Mouse (Mus musculus) ES-Bruce4 (cell line): Measurements from ENCODE around the gene Luzp1. TPM values are rescaled to one million over a fixed set of nuclear protein-coding genes. Genes with fewer than 3 reads are reported as not detected.

Source experiments
- H3K27ac ChIP-seq: 2 replicates; pipeline ENCODE4 v1.5.1; 2012; ENCODE audit warnings: low read length, inconsistent platforms; ENCODE audit not compliant: insufficient read depth
- H3K27me3 ChIP-seq: 2 replicates; pipeline ENCODE4 v1.6.1; 2012; ENCODE audit warnings: mild to moderate bottlenecking, low read length, inconsistent platforms; ENCODE audit not compliant: control insufficient read depth, poor library complexity, insufficient read depth, severe bottlenecking
- H3K36me3 ChIP-seq: 2 replicates; pipeline ENCODE4 v1.6.1; 2012; ENCODE audit warnings: inconsistent platforms, mild to moderate bottlenecking, low read length, moderate library complexity; ENCODE audit not compliant: control insufficient read depth, poor library complexity, insufficient read depth, severe bottlenecking
- H3K4me1 ChIP-seq: one replicate; pipeline ENCODE4 v1.8.1; 2011; ENCODE audit warnings: low read length; ENCODE audit not compliant: control insufficient read depth, insufficient read depth
- H3K4me3 ChIP-seq: 2 replicates; pipeline ENCODE4 v1.5.1; 2011; ENCODE audit warnings: low read depth, mild to moderate bottlenecking, low read length
- H3K9ac ChIP-seq: 2 replicates; pipeline ENCODE4 v1.6.1; 2012; ENCODE audit warnings: low read depth, mild to moderate bottlenecking, inconsistent platforms; ENCODE audit not compliant: poor library complexity, severe bottlenecking
- H3K9me3 ChIP-seq: replicated peaks from 2 replicates; pipeline ENCODE4 v1.6.1; 2012; ENCODE audit warnings: mild to moderate bottlenecking, low read length, inconsistent platforms; ENCODE audit not compliant: control insufficient read depth, poor library complexity, insufficient read depth, severe bottlenecking
- CTCF ChIP-seq: IDR thresholded peaks from one replicate; pipeline ENCODE4 v1.8.1; 2011; ENCODE audit warnings: low read depth, low read length
- EP300 ChIP-seq: IDR thresholded peaks from 2 replicates; pipeline ENCODE4 v1.6.1; 2011; ENCODE audit warnings: low read depth, low read length; ENCODE audit not compliant: insufficient read depth
- POLR2A ChIP-seq: IDR thresholded peaks from one replicate; pipeline ENCODE4 v1.8.1; 2011; ENCODE audit warnings: low read length; ENCODE audit not compliant: insufficient read depth
- polyA plus RNA-seq: library from polyadenylated mRNA; stranded (reverse); fragments of >200 nt; gene quantifications from 2 replicates; pipeline ENCODE4 v1.2.4, GENCODE M21; 2011; ENCODE audit warnings: low read depth; ENCODE audit not compliant: missing spikeins, insufficient read depth, insufficient read length

Luzp1 gene
- polyA plus RNA-seq, 1 experiment, result 73.0 TPM

DNA sequence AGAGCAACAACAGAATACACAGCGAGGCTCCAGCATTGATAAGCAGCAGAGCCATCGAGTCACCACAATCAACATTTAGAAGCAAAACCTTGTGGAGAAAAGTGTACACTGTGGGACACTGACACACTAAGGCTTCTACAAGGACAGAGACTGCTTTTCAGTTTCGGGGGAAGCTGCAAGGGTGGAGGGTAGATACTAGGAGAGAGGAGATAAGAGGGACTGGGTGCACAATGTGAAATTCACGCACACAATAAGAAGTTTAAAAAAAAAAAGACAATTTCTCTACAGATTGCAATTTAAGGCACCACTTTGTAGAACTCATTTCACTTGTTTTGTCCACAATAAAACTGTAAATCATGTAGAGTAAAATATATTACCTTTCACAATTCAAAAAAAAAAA is 118.4 kb downstream of the Luzp1 start:
- H3K27ac ChIP-seq, result no peak overlapping the region
- H3K27me3 ChIP-seq, result no peaks in the 10 kb centered on the region
- no peak overlapping the region for H3K9ac ChIP-seq
- no peaks in the 10 kb centered on the region for H3K9me3 ChIP-seq
- H3K4me3 ChIP-seq, result no peak overlapping the region
- H3K36me3 ChIP-seq, result peaks cover 26% of the 10 kb centered on the region
- TF ChIP-seq CTCF (no peak), POLR2A (no peak), EP300 (no peak)
- peaks cover 1% of the 10 kb centered on the region for H3K4me1 ChIP-seq

DNA sequence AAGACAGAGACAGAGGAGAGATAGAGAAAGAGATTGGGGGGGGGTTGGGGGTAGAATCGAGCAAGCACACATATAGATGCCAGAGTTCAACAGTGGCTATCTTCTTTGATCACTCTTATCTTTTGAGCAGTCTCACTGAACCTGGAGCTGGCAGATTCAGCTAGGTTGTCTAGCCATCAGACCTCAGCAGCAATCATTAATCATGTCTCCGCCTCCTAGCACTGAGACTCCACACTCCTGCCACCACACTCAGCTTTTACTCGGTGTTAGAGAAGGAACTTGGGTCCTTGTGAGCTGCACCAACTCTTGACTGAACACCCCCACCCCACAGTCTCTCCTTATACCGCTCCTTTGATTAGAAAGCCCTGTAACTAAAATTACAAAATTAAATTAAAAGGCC is 122.5 kb downstream of the Luzp1 start:
- Histone ChIP-seq H3K4me3 (no peak overlapping the region), H3K27me3 (no peaks in the 10 kb centered on the region), H3K36me3 (peaks cover 28% of the 10 kb centered on the region), H3K4me1 (peaks cover 3% of the 10 kb centered on the region), H3K27ac (no peak overlapping the region), H3K9me3 (no peaks in the 10 kb centered on the region), H3K9ac (no peak overlapping the region)
- TF ChIP-seq CTCF, result no peak
- no peak for TF ChIP-seq POLR2A
- TF ChIP-seq EP300, result no peak

DNA sequence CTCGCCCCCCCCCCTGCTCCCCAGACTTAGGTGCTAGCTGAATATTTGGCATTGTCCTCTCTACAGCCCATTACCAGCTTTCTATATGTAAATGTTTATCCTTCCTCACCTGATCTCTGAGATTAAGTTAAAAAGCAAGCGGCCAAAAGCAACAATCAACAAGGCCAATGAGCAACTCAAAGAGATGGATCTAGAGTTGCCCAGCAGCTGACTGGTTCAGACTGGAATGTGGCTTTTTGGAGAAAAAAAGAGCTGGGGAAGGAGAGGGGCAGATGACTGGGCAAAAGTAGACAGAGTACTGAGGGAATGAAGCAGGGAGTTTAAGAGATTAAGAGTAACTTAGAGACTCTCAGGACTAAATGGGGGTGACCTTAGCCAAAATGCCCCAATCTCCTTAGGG is 124.4 kb downstream of the Luzp1 start:
- Histone ChIP-seq H3K27me3 (no peaks in the 10 kb centered on the region), H3K9me3 (no peaks in the 10 kb centered on the region), H3K9ac (no peak overlapping the region), H3K27ac (peak overlapping the region; percentile 34), H3K4me1 (peaks cover 1% of the 10 kb centered on the region), H3K36me3 (peaks cover 28% of the 10 kb centered on the region), H3K4me3 (no peak overlapping the region)
- TF ChIP-seq POLR2A (no peak), CTCF (no peak), EP300 (no peak)

DNA sequence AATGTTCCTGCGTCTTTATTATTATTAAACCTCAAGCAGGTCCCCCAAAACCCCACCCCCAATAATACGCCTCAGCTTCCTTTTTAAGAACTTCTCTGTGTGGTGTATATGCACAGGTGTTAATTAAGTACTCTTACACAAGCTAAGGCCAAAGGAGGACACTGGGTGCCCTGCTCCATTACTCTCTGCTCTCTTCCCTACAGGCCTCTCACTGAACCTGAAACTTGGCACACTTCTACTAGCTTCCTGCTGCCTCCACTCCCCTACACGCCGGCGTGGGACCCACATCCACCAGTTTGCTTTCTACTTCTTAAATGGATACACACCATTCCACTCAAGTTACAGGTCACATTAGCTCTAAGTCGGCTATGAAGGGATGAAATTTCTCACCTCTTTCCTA is 125.7 kb downstream of the Luzp1 start:
- Histone ChIP-seq H3K9ac (no peak overlapping the region), H3K27ac (no peak overlapping the region), H3K4me1 (peaks cover 1% of the 10 kb centered on the region), H3K36me3 (peaks cover 20% of the 10 kb centered on the region), H3K27me3 (no peaks in the 10 kb centered on the region), H3K4me3 (no peak overlapping the region), H3K9me3 (no peaks in the 10 kb centered on the region)
- TF ChIP-seq CTCF (no peak), EP300 (no peak), POLR2A (no peak)

DNA sequence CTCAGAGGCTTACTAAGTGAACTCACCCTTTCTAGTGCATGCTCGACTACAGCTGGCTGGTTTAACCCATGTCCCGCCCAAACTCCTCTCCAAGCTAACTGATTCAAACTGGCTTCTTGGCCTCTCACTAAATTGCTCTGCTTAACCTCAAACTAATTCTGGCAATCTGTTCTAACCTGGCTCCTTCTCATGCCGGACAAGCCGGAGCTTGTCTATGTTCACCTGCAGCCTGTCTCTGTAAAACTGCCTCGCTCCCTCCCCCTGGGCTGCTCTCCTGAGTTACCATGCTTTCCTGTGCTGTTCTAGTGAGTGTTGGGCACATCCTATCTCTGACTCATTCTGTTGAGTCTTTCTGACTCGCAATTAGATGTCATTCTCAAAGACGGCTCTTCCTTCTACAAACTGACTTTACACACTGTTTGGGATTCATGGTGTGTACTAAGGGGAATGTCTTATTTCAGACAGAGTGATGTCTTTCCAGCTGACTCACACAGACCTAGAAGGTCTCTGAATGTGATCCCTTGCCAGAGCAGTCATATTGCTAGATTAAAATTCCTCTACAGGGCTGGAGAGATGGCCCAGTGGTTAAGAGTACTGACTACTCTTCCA is 128.8 kb downstream of the Luzp1 start:
- peak overlapping the region; percentile 25; the same call in 1 of the 2 replicates for H3K9ac ChIP-seq

DNA sequence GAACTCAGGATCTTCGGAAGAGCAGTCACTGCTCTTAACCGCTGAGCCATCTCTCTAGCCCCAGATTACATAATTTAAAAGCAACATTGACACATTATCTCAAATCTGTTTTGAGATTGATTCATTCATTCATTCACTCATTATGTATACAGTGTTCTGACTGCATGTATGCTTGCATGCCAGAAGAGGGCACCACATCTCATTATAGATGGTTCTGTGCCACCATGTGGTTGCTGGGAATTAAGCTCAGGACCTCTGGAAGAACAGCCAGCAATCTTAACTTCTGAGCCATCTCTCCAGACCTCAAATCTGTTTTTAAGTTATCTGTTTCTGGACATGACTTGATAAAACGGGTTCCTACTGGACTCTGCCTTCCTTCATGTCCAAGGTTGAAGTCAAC is 130.3 kb downstream of the Luzp1 start:
- Histone ChIP-seq H3K4me1 (no peaks in the 10 kb centered on the region), H3K27me3 (no peaks in the 10 kb centered on the region), H3K36me3 (no peaks in the 10 kb centered on the region), H3K27ac (no peak overlapping the region), H3K9ac (no peak overlapping the region; the same call in 1 of the 2 replicates), H3K4me3 (no peak overlapping the region), H3K9me3 (no peaks in the 10 kb centered on the region)
- no peak for TF ChIP-seq EP300
- no peak for TF ChIP-seq POLR2A
- no peak for TF ChIP-seq CTCF

More for the DNA sequence above, 128.8 kb downstream of the Luzp1 start:
- Histone ChIP-seq H3K27me3 (no peaks in the 10 kb centered on the region), H3K4me1 (peaks cover 1% of the 10 kb centered on the region), H3K9me3 (no peaks in the 10 kb centered on the region), H3K36me3 (no peaks in the 10 kb centered on the region; the same call in 1 of the 2 replicates), H3K27ac (peak overlapping the region; percentile 88), H3K4me3 (peak overlapping the region; percentile 32; the same call in 1 of the 2 replicates)
- TF ChIP-seq EP300 (no peak), POLR2A (no peak), CTCF (no peak)
